Mouse (Mus musculus) splenic B cell, adult 2 months (primary cell): Measurements from ENCODE around the gene Ccdc102a.
"Not testable (repeated sequence)": the region's sequence is repeated elsewhere in the genome, so short reads cannot be mapped to it uniquely, and the experiment has no call there.

Source experiments
- DNase-seq: peaks from one replicate; pipeline ENCODE4 v3.0.0-alpha.2; 2011; ENCODE audit warnings: low read depth, low spot score
- H3K27me3 ChIP-seq: 2 replicates; pipeline ENCODE4 v1.6.1; 2012; ENCODE audit warnings: mild to moderate bottlenecking, low read length, moderate library complexity, mixed read lengths; ENCODE audit not compliant: control insufficient read depth, poor library complexity, insufficient read depth, severe bottlenecking
- H3K36me3 ChIP-seq: 2 replicates; pipeline ENCODE4 v1.6.1; 2012; ENCODE audit warnings: mild to moderate bottlenecking, low read length, moderate library complexity, mixed read lengths; ENCODE audit not compliant: control insufficient read depth, poor library complexity, insufficient read depth, severe bottlenecking

The Ccdc102a gene

DNA sequence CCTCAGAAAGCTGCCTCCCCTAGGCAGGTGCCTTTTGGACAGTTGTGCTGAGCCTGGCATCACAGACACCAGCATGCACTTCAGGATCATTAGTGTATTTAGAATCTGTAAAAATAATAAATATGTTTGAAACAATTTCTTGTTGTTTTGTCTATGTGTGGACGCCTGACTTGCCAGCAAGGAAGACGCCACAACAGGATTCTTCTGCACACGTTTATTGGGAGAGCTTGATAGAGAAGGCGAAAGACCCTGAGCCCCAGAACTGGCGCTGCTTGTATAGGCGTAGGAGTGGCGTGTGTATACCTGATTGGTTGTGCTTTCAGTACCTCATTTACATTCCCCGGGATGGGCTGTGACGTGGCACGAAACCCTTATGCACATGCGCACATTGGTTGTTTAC is 63.1 kb downstream of the Ccdc102a start:
- not testable (repeated sequence) for H3K27me3 ChIP-seq, H3K36me3 ChIP-seq, DNase-seq
